Mouse (Mus musculus): ENCODE data around the gene Sct. TPM values are rescaled to one million over a fixed set of nuclear protein-coding genes. Genes with fewer than 3 reads are reported as not detected.

Gene Sct
- polyA plus RNA-seq, 1 experiment from 2014 or later = 1.5 TPM

DNA sequence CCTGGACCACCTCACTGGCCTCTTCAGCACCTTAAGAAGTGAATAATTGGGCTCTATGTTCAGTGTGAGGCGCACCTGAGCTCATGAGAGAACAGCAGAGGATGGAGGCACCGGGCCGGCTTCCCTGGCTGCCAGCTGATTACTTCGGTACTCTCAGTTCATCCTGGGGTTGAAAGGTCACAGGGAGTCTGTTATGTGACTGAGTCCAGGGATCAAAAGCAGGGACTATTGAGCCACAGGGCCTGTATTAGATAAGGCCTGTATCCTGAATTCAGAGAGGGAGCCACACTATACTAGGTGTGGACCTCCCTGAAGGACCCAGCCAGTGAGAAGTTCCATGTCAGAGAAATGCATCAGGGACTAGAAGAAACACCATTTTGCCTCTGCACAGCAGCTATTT lies 25.6 kb upstream of the Sct start:
- Histone ChIP-seq H3K27ac (replicated peaks) (no peak overlapping the region), H3K36me3 (peaks cover 99% of the 10 kb centered on the region), H3K4me3 (no peak overlapping the region), H3K4me2 (no peak overlapping the region), H3K27me3 (replicated peaks) (no peaks in the 10 kb centered on the region), H3K4me1 (0 out of 2 replicates have a peak, but pooled peaks cover 3% of the 10 kb centered on the region), H3K9ac (no peak overlapping the region), H3K9me3 (no peaks in the 10 kb centered on the region)
- no peak for ATAC-seq (ENCODE audit: extremely low read depth, insufficient number of reproducible peaks, low FRiP score, low TSS enrichment)
- WGBS = 89% methylated on average over 4 of the region's 4 CpGs

DNA sequence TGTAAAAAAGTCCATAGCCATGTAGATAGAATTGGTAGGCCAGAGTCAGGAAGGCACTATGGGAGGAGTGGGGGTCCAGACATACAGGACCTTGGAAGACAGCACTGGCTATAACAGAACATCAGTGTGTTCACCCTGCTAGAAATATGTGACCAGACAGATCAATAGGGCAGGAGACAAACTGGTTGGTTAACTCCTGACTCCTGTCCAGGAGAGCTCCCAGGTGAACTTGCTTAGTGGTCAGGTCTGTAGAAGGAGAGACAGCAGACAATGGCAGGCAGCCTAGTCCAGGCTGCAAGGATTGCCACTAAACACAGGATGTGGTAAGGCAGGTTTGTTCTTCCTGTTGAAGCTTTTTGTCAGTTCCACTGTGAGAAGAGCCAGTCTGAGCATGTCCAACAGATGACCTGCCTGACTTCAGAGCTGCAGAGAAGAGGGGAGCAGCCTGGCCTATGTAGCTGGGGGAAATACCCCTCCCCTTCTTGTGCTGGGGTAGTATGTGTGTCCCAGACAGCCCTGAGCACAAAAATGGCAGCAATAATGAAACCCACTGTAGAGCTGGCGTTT lies 23.9 kb upstream of the Sct start:
- no peak overlapping the region for H3K27ac ChIP-seq (replicated peaks)
- H3K4me3 ChIP-seq = no peak overlapping the region
- no peaks in the 10 kb centered on the region for H3K9me3 ChIP-seq
- H3K27me3 ChIP-seq (replicated peaks) = no peaks in the 10 kb centered on the region
- H3K9ac ChIP-seq = no peak overlapping the region
- H3K36me3 ChIP-seq = peaks cover 96% of the 10 kb centered on the region
- WGBS = 91% methylated on average over 1 of the region's 1 CpGs
- H3K4me1 ChIP-seq = no peaks in the 10 kb centered on the region
- no peak overlapping the region for H3K4me2 ChIP-seq
- no peak for ATAC-seq (ENCODE audit: extremely low read depth, insufficient number of reproducible peaks, low FRiP score, low TSS enrichment)

DNA sequence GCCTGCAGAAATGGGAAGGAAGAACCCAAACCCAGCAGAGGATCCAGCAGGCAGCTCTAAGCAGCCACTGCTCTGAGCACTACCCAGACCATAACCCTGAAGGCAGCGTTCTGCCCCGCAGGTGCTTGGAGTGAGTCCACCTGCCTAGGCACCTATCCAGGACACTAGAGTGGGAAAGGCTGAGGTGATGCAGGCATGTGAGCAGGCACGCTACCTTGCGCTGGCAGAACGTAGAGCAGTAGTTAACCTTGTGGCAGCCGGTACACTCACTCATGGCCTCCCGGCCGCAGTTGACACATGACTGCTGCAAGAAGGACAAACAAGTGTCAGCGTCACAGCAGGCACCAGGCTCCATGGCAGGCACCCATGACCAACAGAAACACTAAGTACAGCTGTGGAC lies 22.5 kb upstream of the Sct start:
- Histone ChIP-seq H3K4me3 (no peak overlapping the region), H3K4me1 (no peaks in the 10 kb centered on the region), H3K27me3 (replicated peaks) (peaks cover 2% of the 10 kb centered on the region; the same call in 1 of the 2 replicates), H3K4me2 (no peak overlapping the region), H3K9ac (no peak overlapping the region), H3K27ac (replicated peaks) (no peak overlapping the region), H3K9me3 (no peaks in the 10 kb centered on the region), H3K36me3 (peaks cover 94% of the 10 kb centered on the region)
- ATAC-seq (ENCODE audit: extremely low read depth, insufficient number of reproducible peaks, low FRiP score, low TSS enrichment) = no peak
- WGBS = 88% methylated on average over 9 of the region's 9 CpGs

DNA sequence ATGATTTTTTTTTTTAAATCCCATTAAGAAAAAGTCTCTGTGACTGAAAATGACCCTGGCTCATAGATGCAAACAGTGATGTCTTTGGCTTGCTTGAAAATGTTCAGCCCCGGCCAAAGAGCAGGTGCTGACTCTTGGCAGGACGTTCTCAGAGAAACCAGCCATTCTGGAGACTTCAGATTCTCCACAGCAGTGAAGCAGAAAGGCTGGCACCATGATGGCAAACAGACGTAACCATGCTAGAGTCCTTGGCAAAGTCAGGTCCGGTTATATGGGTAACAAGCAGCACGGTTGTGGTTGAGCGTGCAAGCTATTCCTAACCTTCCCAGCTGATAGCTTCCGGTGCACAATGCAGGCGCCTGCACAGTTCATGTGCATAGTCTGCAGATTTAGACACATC lies 20.2 kb upstream of the Sct start:
- 88% methylated on average over 8 of the region's 8 CpGs for WGBS
- peaks cover 8% of the 10 kb centered on the region for H3K4me1 ChIP-seq
- no peak for ATAC-seq (ENCODE audit: extremely low read depth, insufficient number of reproducible peaks, low FRiP score, low TSS enrichment)
- no peak overlapping the region for H3K4me2 ChIP-seq
- no peak overlapping the region for H3K4me3 ChIP-seq
- H3K27ac ChIP-seq (replicated peaks) = no peak overlapping the region
- no peak overlapping the region for H3K9ac ChIP-seq
- H3K36me3 ChIP-seq = peaks cover 72% of the 10 kb centered on the region
- H3K27me3 ChIP-seq (replicated peaks) = peaks cover 25% of the 10 kb centered on the region
- no peaks in the 10 kb centered on the region for H3K9me3 ChIP-seq

DNA sequence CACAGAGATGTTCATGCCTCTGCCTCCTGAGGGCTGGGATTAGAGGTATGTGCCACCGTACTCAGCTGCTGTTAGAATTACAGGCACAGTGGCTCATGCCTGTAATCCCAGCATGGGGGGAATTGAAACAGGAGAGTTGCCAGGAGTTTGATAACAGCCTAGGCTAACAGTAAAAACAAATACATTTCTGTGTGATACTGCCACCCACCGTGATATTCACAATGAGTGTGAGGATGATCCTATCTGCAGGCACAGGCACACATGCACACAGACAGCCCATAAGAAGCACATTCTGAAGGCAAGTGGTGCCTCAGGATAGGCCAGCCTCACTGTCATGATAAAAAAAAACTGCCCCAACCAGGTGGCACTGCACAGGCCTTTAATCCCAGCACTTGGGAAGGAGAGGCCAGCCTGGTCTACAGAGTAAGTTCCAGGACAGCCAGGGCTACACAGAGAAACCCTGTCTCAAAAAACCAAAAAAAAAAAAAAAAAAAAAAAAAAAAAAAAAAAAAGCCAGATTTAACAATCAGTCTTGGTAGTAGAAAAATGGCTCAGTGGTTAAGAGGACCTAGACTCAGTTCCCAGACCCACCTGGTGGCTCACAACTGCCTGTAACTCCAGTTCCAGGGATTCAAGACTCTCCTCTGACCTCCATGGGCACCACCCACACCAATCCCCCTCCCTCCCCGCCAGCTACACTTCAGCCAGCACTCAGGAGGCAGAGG lies 19.2 kb upstream of the Sct start:
- no peak overlapping the region for H3K9ac ChIP-seq
- WGBS = 75% methylated on average over 3 of the region's 3 CpGs
- H3K4me1 ChIP-seq = peaks cover 17% of the 10 kb centered on the region
- H3K4me3 ChIP-seq = no peak overlapping the region
- peaks cover 61% of the 10 kb centered on the region for H3K36me3 ChIP-seq
- H3K27me3 ChIP-seq (replicated peaks) = peaks cover 35% of the 10 kb centered on the region
- no peak for ATAC-seq (ENCODE audit: extremely low read depth, insufficient number of reproducible peaks, low FRiP score, low TSS enrichment)
- no peak overlapping the region for H3K4me2 ChIP-seq
- H3K9me3 ChIP-seq = no peaks in the 10 kb centered on the region
- H3K27ac ChIP-seq (replicated peaks) = no peak overlapping the region

DNA sequence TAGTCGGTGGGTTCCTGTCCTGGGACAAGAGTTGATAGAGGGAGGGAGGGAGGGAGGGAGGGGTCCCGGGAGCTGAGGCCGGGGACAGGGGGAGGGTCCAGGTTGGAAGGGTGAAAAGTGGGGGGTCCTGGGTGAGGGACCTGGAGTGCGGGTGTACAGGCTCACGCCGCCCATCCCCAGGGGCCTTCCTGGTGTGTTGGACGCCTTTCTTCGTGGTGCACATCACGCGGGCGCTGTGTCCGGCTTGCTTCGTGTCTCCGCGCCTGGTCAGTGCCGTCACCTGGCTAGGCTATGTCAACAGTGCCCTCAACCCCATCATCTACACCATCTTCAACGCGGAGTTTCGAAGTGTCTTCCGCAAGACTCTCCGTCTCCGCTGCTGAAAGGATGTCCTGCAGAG lies 15.5 kb upstream of the Sct start:
- Histone ChIP-seq H3K9me3 (no peaks in the 10 kb centered on the region; the same call in 1 of the 2 replicates), H3K36me3 (peaks cover 25% of the 10 kb centered on the region), H3K4me1 (peaks cover 28% of the 10 kb centered on the region), H3K9ac (peak overlapping the region; percentile 74), H3K27ac (replicated peaks) (no peak overlapping the region), H3K27me3 (replicated peaks) (peaks cover 72% of the 10 kb centered on the region), H3K4me2 (peak overlapping the region; percentile 75), H3K4me3 (peak overlapping the region; percentile 50)
- no peak for ATAC-seq (ENCODE audit: extremely low read depth, insufficient number of reproducible peaks, low FRiP score, low TSS enrichment)
- 3% methylated on average over 22 of the region's 22 CpGs for WGBS

DNA sequence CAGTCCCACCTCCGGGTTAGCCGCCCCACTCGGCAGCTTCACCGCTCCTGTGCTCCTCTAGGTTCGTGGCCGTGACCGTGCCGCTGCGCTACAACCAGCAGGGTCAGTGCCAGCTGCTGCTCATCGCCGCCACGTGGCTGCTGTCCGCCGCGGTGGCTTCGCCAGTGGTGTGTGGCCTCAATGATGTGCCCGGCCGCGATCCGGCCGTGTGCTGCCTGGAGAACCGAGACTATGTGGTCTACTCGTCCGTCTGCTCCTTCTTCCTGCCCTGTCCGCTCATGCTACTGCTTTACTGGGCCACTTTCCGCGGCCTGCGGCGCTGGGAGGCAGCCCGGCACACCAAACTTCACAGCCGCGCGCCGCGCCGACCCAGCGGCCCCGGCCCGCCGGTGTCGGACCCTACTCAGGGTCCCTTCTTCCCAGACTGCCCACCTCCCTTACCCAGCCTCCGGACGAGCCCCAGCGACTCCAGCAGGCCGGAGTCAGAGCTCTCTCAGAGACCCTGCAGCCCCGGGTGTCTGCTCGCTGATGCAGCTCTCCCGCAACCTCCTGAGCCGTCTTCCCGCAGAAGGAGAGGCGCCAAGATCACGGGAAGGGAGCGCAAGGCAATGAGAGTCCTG lies 15.0 kb upstream of the Sct start:
- H3K36me3 ChIP-seq = peaks cover 20% of the 10 kb centered on the region
- WGBS = under 1% methylated on average over 53 of the region's 53 CpGs
- peak overlapping the region; percentile 50 for H3K4me3 ChIP-seq
- peaks cover 74% of the 10 kb centered on the region for H3K27me3 ChIP-seq (replicated peaks)
- H3K27ac ChIP-seq (replicated peaks) = no peak overlapping the region
- peak overlapping the region; percentile 74 for H3K9ac ChIP-seq
- H3K4me1 ChIP-seq = peaks cover 28% of the 10 kb centered on the region
- no peaks in the 10 kb centered on the region; the same call in 1 of the 2 replicates for H3K9me3 ChIP-seq
- ATAC-seq (ENCODE audit: extremely low read depth, insufficient number of reproducible peaks, low FRiP score, low TSS enrichment) = no peak
- peak overlapping the region; percentile 75 for H3K4me2 ChIP-seq

DNA sequence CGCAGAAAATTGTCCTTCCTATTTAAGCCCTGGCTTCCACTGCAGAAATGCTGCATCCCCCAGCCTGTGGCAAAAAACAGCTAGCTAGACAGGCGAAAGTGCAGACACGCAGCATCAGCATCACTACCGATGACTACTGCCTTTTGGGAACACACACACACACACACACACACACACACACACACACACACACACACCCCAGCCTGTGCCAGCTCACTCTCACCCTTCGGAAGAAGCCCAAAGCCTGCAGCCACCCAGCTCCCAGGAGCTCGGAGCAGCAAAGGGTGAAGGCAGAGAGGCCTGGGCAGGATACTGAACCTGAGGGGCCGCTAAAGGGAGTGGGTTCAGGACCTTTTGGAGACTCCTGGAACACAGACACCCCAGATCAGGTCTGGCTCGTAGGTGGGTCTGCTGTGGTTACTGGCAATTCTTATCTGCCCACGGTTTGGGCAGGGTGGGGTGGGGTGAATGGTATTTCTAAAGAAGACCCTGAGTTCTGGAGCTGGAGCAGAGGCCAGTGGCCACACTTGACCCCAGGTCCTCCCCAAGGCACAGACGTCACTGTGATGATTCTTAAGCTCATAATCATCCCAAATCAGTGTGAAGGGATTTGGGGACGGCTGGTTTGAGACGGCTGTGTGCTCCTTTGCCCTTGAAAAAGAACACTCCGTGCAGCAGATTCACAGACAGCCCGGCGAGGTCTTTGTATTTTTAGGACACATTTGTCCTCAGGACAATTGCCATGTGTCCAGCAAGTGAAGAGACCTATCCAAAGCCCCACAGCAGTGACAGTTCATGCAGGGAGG lies 13.9 kb upstream of the Sct start:
- Histone ChIP-seq H3K4me2 (peak overlapping the region; percentile 92), H3K9ac (peak overlapping the region; percentile 75), H3K9me3 (no peaks in the 10 kb centered on the region; the same call in 1 of the 2 replicates), H3K36me3 (peaks cover 12% of the 10 kb centered on the region), H3K27ac (replicated peaks) (no peak overlapping the region), H3K4me3 (peak overlapping the region; percentile 58), H3K4me1 (peaks cover 28% of the 10 kb centered on the region), H3K27me3 (replicated peaks) (peaks cover 74% of the 10 kb centered on the region)
- 39% methylated on average over 15 of the region's 15 CpGs for WGBS
- ATAC-seq (ENCODE audit: extremely low read depth, insufficient number of reproducible peaks, low FRiP score, low TSS enrichment) = no peak

DNA sequence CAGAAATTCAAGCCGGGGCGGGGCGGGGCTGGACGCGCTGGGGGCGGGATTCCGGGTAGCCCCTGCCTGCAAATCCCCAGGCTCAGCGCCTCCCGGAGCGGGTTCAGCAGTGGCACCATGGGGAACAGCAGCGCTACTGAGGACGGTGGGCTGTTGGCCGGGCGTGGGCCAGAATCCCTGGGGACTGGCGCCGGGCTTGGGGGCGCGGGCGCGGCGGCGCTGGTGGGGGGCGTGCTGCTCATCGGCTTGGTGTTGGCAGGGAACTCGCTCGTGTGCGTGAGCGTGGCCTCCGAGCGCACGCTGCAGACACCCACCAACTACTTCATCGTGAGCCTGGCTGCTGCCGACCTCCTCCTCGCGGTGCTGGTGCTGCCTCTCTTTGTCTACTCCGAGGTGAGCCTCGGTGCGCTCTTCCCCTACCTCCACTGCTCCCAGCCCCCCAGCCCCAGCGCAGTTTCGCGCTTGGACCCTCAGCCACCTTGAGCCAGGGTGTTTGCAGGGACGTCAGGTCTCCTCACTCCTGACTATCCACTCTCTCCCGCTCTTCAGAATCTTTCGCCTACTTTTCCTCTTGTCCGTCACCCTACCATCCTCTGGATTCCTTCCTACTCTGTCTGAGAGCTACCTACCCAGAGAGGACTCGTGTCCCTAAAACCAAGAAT lies 13.1 kb upstream of the Sct start, which contains the start of gene Drd4:
Drd4 (plus strand) TSS at position 86 of the 662 bp plus-strand sequence.
- peak within 1 kb of the TSS; percentile 58 for H3K4me3 ChIP-seq
- H3K4me2 ChIP-seq = peak within 1 kb of the TSS; percentile 92

DNA sequence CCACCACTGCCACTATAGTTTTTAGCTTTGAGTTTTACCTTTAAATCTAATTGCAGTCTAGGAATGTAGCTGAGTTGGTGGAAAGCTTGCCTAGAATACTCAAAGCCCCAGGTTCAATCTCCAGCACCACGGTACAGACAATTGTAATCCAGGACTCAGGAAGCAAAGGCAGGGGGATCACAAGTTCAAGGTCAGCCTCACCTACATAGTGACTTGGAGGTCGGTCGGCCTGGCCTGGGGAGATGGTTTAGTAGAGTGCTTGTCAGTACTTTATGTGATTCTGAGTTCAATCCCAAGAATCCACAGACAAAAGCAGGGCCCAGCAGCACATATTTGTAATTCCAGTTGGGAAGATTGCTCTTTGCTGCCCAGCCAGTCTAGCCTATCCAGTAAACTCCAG lies 9.1 kb upstream of the Sct start:
- H3K9me3 ChIP-seq = no peaks in the 10 kb centered on the region; the same call in 1 of the 2 replicates
- 64% methylated on average over 3 of the region's 3 CpGs for WGBS
- H3K4me3 ChIP-seq = no peak overlapping the region
- H3K4me1 ChIP-seq = peaks cover 10% of the 10 kb centered on the region
- no peak overlapping the region for H3K9ac ChIP-seq
- H3K36me3 ChIP-seq = no peaks in the 10 kb centered on the region
- H3K27ac ChIP-seq (replicated peaks) = no peak overlapping the region
- H3K27me3 ChIP-seq (replicated peaks) = peaks cover 44% of the 10 kb centered on the region
- ATAC-seq (ENCODE audit: extremely low read depth, insufficient number of reproducible peaks, low FRiP score, low TSS enrichment) = no peak
- no peak overlapping the region for H3K4me2 ChIP-seq

More for the DNA sequence above, 13.1 kb upstream of the Sct start, which contains the start of gene Drd4:
- Histone ChIP-seq H3K9me3 (no peaks in the 10 kb centered on the region; the same call in 1 of the 2 replicates), H3K36me3 (peaks cover 4% of the 10 kb centered on the region), H3K27me3 (replicated peaks) (peaks cover 74% of the 10 kb centered on the region), H3K27ac (replicated peaks) (no peak within 1 kb of the TSS), H3K4me1 (peaks cover 28% of the 10 kb centered on the region), H3K9ac (peak within 1 kb of the TSS; percentile 75)
- 3% methylated on average over 46 of the region's 46 CpGs for WGBS
- no peak for ATAC-seq (ENCODE audit: extremely low read depth, insufficient number of reproducible peaks, low FRiP score, low TSS enrichment)
